Mouse (Mus musculus): ENCODE data around the gene Sik1.

- TF ChIP-seq POLR2A (IDR thresholded peaks at IDR 0.05; ENCODE audit: borderline replicate concordance, extremely low read depth, insufficient read depth, insufficient read length, poor library complexity, severe bottlenecking) (no peak), CTCF (IDR thresholded peaks at IDR 0.05; ENCODE audit: borderline replicate concordance, extremely low read depth, insufficient read depth, insufficient read length) (no peak)
These were observed 5.1 kb downstream of the Sik1 start for GRCm38 (mm10) chr17:31850457-31850980.
